In the genomic region with DNA sequence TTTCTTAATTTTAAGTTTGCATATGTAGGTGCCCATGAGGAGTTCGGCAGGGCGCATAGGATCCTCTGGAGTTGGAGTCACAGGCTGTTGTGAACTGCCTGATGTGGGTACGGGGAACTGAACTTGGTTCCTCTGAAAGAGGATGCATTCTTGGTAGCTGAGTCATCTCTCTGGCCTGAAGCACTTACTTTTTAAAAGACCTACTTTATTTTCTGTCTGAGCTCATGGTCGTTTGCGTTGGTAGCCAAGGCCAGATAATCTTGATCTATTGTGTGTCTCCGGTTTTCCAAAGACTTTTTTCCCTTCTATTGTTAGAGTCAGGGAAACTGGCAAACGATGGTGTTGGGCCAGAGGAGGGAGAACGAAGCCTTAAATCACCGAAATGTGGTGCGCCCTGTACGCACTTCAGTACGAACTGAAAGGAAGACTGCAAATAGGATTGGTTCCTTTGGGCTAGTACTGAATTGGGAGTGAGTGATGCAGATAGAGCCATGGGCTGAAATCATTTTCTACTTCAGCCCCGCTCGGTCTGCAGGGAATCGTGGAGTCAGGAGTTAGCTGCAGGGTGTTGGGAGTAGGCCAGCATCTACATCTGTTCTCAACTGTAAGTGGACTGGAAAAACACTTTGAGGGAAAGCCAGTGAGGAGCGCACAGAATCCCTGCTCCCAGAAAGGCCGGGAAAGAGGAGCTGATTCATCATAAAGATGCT, we compare ENCODE assay signal across 9 mouse cellular contexts. TPM values are rescaled to one million over a fixed set of nuclear protein-coding genes. Genes with fewer than 3 reads are reported as not detected.
DNase-seq lines count a peak whose midpoint lies in the region; ATAC-seq lines count a peak whose summit lies in the region.
"Had no signal": no experiment of that assay in that cellular context is flagged by ENCODE, and none has a peak within 500 bp of the region (broad histone marks: within the 10 kb centered on the region; RNA-seq: fewer than 3 reads in every experiment).

No protein-coding gene starts in this region.

- WGBS in hindbrain, embryonic 14.5 days, result 48% methylated on average over 17 of the region's 17 CpGs
- 77% methylated on average over 17 of the region's 17 CpGs for WGBS in hindbrain, embryonic 11.5 days
- WGBS in embryonic facial prominence, embryonic 12.5 days, result 63% methylated on average over 17 of the region's 17 CpGs
- WGBS in heart, embryonic 15.5 days, result 38% methylated on average over 17 of the region's 17 CpGs

- no peaks in the 10 kb centered on the region for H3K27me3 ChIP-seq in hindbrain, embryonic 14.5 days (ENCODE audit: control insufficient read depth, insufficient read depth, low read length)
- H3K27me3 ChIP-seq in hindbrain, embryonic 11.5 days (ENCODE audit: control insufficient read depth, insufficient read depth, low read length), result no peaks in the 10 kb centered on the region
- no peaks in the 10 kb centered on the region for H3K27me3 ChIP-seq in embryonic facial prominence, embryonic 12.5 days
- no peaks in the 10 kb centered on the region for H3K27me3 ChIP-seq in heart, embryonic 15.5 days

- peak overlapping the region; percentile 66 for H3K27ac ChIP-seq in hindbrain, embryonic 14.5 days
- H3K27ac ChIP-seq in hindbrain, embryonic 11.5 days (ENCODE audit: low read depth, low read length), result no peak overlapping the region
- H3K27ac ChIP-seq in embryonic facial prominence, embryonic 12.5 days, result peak overlapping the region; percentile 25; the same call in 1 of the 2 replicates
- H3K27ac ChIP-seq in heart, embryonic 15.5 days, result peak overlapping the region; percentile 73

- H3K36me3 ChIP-seq in hindbrain, embryonic 14.5 days (replicated peaks; ENCODE audit: control insufficient read depth, insufficient read depth), result no peaks in the 10 kb centered on the region
- no peaks in the 10 kb centered on the region for H3K36me3 ChIP-seq in hindbrain, embryonic 11.5 days (ENCODE audit: control insufficient read depth, insufficient read depth, low read length)
- H3K36me3 ChIP-seq in embryonic facial prominence, embryonic 12.5 days, result no peaks in the 10 kb centered on the region
- no peaks in the 10 kb centered on the region for H3K36me3 ChIP-seq in heart, embryonic 15.5 days
- H3K36me3 ChIP-seq: G1E had no signal

- no peak overlapping the region; the same call in 1 of the 2 replicates for H3K4me2 ChIP-seq in hindbrain, embryonic 14.5 days (replicated peaks)
- no peak overlapping the region for H3K4me2 ChIP-seq in hindbrain, embryonic 11.5 days (replicated peaks; ENCODE audit: low read depth, low read length)
- no peak overlapping the region for H3K4me2 ChIP-seq in embryonic facial prominence, embryonic 12.5 days (replicated peaks)
- H3K4me2 ChIP-seq in heart, embryonic 15.5 days, result peak overlapping the region; percentile 27

- no peaks in the 10 kb centered on the region for H3K9me3 ChIP-seq in hindbrain, embryonic 14.5 days (ENCODE audit: control insufficient read depth, low read length)
- H3K9me3 ChIP-seq in hindbrain, embryonic 11.5 days (ENCODE audit: control insufficient read depth, low read length), result no peaks in the 10 kb centered on the region
- no peaks in the 10 kb centered on the region for H3K9me3 ChIP-seq in embryonic facial prominence, embryonic 12.5 days
- no peaks in the 10 kb centered on the region for H3K9me3 ChIP-seq in heart, embryonic 15.5 days (replicated peaks)
- H3K9me3 ChIP-seq: G1E had no signal

- peaks cover 9% of the 10 kb centered on the region; the same call in 1 of the 2 replicates for H3K4me1 ChIP-seq in hindbrain, embryonic 14.5 days (replicated peaks; ENCODE audit: control insufficient read depth, insufficient read depth, low read length)
- no peaks in the 10 kb centered on the region for H3K4me1 ChIP-seq in hindbrain, embryonic 11.5 days (replicated peaks; ENCODE audit: control insufficient read depth, insufficient read depth, low read length)
- no peaks in the 10 kb centered on the region for H3K4me1 ChIP-seq in embryonic facial prominence, embryonic 12.5 days
- H3K4me1 ChIP-seq in heart, embryonic 15.5 days (replicated peaks), result 0 out of 2 replicates have a peak, but pooled peaks cover 7% of the 10 kb centered on the region

- ATAC-seq in hindbrain, embryonic 14.5 days (ENCODE audit: low FRiP score), result peak; percentile 74
- ATAC-seq in hindbrain, embryonic 11.5 days (ENCODE audit: low FRiP score), result no peak
- ATAC-seq in embryonic facial prominence, embryonic 12.5 days (ENCODE audit: insufficient number of reproducible peaks, insufficient read depth, low FRiP score, low TSS enrichment), result no peak
- peak; percentile 45 for ATAC-seq in heart, embryonic 15.5 days (replicated peaks; ENCODE audit: insufficient number of reproducible peaks, insufficient read depth, low FRiP score, low read depth)
- peak; percentile 43 for ATAC-seq in megakaryocyte progenitor cell, adult 5-6 weeks (replicated peaks; ENCODE audit: poor library complexity)

- H3K4me3 ChIP-seq in hindbrain, embryonic 14.5 days (replicated peaks; ENCODE audit: low read length), result no peak overlapping the region
- H3K4me3 ChIP-seq in hindbrain, embryonic 11.5 days (ENCODE audit: low read depth, low read length), result no peak overlapping the region
- H3K4me3 ChIP-seq in embryonic facial prominence, embryonic 12.5 days, result no peak overlapping the region
- H3K4me3 ChIP-seq in heart, embryonic 15.5 days, result peak overlapping the region; percentile 0; the same call in 1 of the 2 replicates

- H3K9ac ChIP-seq in hindbrain, embryonic 14.5 days, result no peak overlapping the region
- H3K9ac ChIP-seq in hindbrain, embryonic 11.5 days (ENCODE audit: low read depth, low read length), result no peak overlapping the region
- no peak overlapping the region for H3K9ac ChIP-seq in embryonic facial prominence, embryonic 12.5 days
- 0 out of 2 replicates have a peak overlapping the region, but pooled peaks have one; percentile 14 for H3K9ac ChIP-seq in heart, embryonic 15.5 days

- peak; percentile 70 for DNase-seq in hindbrain, embryonic 14.5 days (ENCODE audit: low spot score)
- no peak for DNase-seq in hindbrain, embryonic 11.5 days (ENCODE audit: low spot score)
- DNase-seq in NIH3T3 (ENCODE audit: low read depth), result peak; percentile 92
- peak; percentile 60 to 71 for DNase-seq in kidney, postnatal 4 days
- DNase-seq in ovary, postnatal 14 days (ENCODE audit: low spot score), result no peak

RNA-seq across cellular contexts. Expression of gene Cemip2, which starts 40.1 kb away (rescaled TPM):
- 26.4 and 26.8 TPM in 2 replicates for polyA plus RNA-seq in hindbrain, embryonic 14.5 days (2014; fragmentation: Nextera tagmentation; extraction: Ambion mirVana)
- polyA plus RNA-seq in hindbrain, embryonic 11.5 days (2014; fragmentation: Nextera tagmentation; extraction: Ambion mirVana), result 85.6 and 91.3 TPM in 2 replicates
- polyA plus RNA-seq in embryonic facial prominence, embryonic 12.5 days (2016; fragmentation: Nextera tagmentation; extraction: Ambion mirVana), result 51.7 and 55.0 TPM in 2 replicates
- 41.2 and 44.3 TPM in 2 replicates for polyA plus RNA-seq in heart, embryonic 15.5 days (2015; fragmentation: Nextera tagmentation; extraction: Ambion mirVana)
- total RNA-seq in megakaryocyte progenitor cell, adult 5-6 weeks (2015), result 11.6 and 11.8 TPM in 2 replicates
- 21.6 and 21.7 TPM in 2 replicates for total RNA-seq in megakaryocyte progenitor cell, adult 5-6 weeks (2017)

Comparison
In these comparisons a context has a peak if more than half of its experiments do, and no peak if none do; other contexts are left out.
1. ATAC-seq: peak in hindbrain, embryonic 14.5 days (single experiment), heart, embryonic 15.5 days (single experiment) and megakaryocyte progenitor cell, adult 5-6 weeks (single experiment); none in hindbrain, embryonic 11.5 days (single experiment) and embryonic facial prominence, embryonic 12.5 days (single experiment).
2. DNase-seq: peak in hindbrain, embryonic 14.5 days (single experiment), NIH3T3 (single experiment) and kidney, postnatal 4 days (2 of 2); none in hindbrain, embryonic 11.5 days (single experiment) and ovary, postnatal 14 days (single experiment).